Mouse (Mus musculus) c-Kit-positive CD71-positive TER-119-positive erythroid progenitor cells, embryonic 14.5 days (primary cell): ENCODE data around the gene Gpat3.
A peak's percentile ranks its signal among the peaks of the same experiment; 100 is the strongest.

Experiments
- DNase-seq: peaks from one replicate; pipeline ENCODE4 v3.0.0-alpha.2; 2013; ENCODE audit warnings: low spot score

Gene Gpat3

GRCm38 (mm10) chr5:100845485-100845847, at the start of gene Gpat3:
TSS of gene Gpat3 (plus strand) at chr5:100845713.
- DNase-seq = no peak

- DNase-seq = peak; percentile 95
These were observed 47.2 kb upstream of the Gpat3 start, which contains the start of the genes Helq and Mrps18c for GRCm38 (mm10) chr5:100798165-100798860. TSS of gene Helq (minus strand) at chr5:100798598. TSS of gene Mrps18c (plus strand) at chr5:100798627.

GRCm38 (mm10) chr5:100818341-100818740, 27.2 kb upstream of the Gpat3 start:
- DNase-seq = no peak

DNA sequence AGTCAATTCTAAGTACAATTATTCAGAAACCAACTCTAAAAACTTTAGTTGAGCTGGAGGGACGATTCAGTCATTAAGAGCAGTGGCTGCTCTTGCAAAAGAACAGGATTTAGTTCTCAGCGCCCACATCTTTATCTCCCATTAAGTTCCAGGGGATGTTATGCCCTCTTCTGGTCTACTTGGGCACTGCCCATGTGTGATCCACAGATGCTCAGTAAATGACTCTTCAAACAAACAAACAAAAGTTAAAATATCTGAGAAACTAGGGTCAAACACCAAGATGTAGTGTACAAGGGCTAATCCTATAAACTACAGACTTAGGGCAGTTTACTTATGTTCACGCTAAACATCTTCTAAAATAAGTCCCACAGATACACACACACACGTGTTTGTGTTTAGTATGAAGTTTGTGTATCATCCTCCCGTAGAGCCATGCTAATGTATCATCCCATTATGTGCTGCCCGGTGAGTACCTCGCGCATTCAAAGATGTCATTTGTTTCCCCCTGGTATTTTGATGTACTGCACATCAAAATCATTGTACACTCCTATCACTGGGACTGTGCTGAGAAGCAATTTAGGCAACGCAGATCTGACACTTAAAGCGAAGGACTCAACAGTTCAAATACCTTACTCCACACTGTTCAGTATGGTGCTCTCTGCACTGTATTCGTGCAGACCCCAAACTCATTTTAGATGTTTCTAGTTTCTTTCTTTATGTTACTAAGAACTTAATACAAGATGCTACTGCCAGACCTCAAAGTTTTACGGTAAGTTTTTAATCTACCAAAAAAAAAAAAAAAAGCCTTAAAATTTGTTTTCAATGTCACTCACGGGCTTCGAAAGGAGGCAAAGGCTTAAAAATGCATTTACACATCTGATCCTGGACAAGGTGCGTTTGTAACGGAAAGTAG, 25.7 kb upstream of the Gpat3 start:
- peak; percentile 44 for DNase-seq

- DNase-seq = peak; percentile 84
These were observed 24.9 kb upstream of the Gpat3 start, which contains the start of gene Abraxas1 for GRCm38 (mm10) chr5:100820483-100821184. TSS of gene Abraxas1 (minus strand) at chr5:100820965.

DNA sequence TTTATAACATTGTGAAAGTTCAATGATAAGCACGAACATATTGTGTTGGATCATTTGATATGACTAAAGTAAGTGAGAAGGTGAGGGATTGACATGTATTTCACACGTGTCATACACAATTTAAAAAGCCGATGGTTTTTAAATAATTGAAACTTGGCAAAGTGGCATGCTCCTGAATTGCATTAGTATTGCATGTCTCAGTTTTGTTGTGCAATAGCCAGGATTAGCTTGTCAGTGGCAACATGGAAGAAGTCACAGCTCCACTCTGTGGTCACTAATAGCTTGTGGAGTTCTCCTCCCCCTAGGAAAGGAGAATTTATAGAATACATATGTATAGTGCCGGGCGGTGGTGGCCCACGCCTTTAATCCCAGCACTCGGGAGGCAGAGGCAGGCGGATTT, 24.1 kb upstream of the Gpat3 start:
- DNase-seq = no peak

GRCm38 (mm10) chr5:100822826-100823225, 22.7 kb upstream of the Gpat3 start:
- DNase-seq = no peak

- DNase-seq = no peak
These were observed 19.5 kb upstream of the Gpat3 start for GRCm38 (mm10) chr5:100825975-100826374.

DNA sequence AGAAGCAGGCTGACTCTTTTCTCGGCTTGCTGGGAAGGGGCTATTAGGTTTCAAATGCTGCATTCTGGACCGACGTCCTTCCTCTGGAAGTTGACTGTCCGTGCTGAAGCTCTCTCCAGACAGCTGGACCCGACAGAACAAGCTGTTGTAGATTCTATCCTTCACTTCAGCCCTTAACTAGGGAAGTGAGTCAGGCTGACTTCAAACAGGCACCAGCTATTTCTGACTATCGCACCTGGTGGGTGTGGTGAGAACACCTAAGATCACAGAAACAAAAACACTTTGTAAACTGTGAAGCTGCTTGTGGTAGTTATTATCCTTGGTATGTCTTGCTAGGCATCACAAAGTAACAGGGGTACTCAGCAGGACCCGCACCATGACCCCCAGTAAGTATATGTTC, 19.0 kb upstream of the Gpat3 start:
- no peak for DNase-seq

DNA sequence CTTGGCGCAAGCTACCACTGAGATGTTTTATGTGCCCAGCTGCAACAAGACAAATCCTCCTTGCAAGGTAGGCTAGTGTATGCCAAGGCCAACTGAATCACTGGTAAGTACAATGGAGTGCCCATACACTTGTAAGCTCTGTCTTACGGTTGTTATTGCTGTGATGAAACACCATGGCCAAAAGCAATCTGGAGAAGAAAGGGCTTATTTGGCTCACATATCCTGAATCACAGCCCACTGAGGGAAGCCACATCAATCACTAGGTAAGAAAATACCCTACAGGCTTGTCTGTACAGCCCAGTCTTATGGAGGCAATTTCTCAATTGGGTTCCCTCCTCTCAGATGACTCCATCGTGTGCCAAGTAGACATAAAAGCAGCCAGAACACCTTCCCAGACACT, 16.8 kb upstream of the Gpat3 start:
- no peak for DNase-seq

DNA sequence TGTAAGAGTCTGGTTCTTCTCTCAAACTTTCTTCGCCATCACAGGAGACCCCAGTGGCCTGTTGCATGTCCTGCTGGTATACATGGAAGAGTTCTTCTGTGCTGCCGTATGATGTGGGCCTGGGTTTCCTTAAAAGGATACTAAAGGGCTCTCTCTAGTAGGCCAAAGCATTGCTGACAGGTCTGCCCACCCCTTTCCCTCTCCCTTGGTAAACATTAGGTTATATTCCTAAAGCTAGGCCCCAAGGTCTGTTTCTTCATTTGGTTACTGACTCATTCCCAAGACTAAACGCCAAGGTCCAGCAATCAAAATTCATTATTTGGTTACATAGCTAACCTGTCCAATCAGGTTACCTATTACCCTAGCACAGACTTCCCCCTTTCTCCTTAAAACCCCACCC, 12.8 kb upstream of the Gpat3 start:
- no peak for DNase-seq

- no peak for DNase-seq
These were observed 11.7 kb upstream of the Gpat3 start for GRCm38 (mm10) chr5:100833841-100834240.

DNA sequence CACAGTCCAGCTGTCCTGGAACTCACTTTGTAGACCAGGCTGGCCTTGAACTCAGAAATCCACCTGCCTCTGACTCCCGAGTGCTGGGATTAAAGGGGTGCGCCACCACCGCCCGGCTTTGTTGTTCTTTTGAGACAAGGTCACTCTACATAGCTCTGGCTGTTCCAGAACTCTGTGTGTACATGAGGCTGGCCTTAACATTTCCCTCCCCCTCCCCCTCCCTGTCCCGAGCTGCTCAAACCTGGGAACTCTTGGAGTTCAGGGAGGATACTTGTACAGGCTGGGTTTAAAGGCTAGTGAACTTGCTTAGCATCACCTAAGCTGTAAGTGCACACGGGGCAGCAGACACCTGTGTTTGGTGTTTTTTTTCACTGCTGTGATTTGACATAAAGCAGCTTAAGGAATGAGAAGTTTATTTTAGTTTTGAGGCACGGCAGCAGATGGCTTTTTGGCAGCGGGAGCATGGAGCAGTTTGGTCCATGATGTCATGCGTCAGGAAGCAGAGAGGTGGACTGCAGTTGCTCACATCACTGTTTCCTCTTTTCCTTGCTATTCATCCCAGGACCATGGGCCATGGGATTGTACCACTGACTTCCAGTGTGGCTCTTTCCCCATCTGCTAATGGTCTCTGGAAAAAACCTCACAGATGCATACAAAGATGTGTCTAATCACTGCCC, 9.5 kb upstream of the Gpat3 start:
- no peak for DNase-seq

GRCm38 (mm10) chr5:100837907-100838306, 7.6 kb upstream of the Gpat3 start:
- DNase-seq = no peak

GRCm38 (mm10) chr5:100844485-100844884, 1.0 kb upstream of the Gpat3 start:
- no peak for DNase-seq

DNA sequence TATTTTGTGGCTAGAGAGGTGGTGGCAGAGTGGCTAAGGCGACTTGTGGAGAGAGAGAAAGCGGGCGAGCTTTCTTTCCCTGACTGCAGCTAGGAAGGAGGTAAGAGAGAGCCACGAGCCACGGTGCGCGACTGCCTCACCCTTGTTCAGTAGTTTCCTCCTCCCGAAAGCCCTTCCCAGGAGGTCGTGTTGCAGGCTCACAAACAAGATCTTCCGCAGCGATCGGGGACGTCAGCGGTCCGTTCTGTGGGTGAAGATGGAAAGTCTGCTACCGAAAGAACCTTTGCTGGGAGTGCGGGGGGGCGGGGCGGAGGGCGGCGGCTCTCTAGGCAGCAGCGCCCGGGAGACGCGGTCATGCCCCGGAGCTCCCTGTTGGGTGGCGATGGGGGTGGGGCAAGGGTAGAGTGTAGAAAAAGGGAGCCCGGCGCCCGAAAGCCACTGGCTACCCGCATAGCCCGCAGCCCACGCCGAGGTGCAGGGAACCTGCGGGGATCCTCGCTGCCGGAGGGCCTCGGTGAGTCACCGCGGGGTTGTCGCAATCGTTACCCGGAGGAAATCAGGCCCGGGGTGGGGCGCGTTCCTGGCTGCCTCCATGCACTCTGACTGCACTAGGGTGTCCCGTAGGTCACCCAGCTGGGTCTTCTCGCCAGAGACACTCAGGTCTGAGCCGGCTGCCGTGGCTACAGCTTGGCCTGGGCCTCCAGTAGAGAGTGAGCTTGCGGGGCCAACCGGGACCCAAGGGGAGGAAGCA, 510 bp downstream of the Gpat3 start:
- peak; percentile 29 for DNase-seq

DNA sequence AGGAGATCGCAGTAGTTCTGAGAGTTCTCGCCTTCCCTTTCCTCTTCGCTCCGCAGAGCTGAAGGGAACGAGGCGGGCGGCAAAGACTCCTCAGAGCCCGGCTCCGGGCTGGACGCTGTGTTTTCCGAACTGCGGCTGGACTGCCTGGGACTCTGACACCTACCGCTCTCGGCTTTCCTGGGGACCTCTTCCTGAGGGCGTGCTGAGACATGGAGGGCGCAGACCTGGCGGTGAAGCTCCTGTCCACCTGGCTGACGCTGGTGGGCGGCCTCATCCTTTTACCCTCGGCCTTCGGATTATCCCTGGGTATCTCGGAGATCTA, 1.0 kb downstream of the Gpat3 start:
- no peak for DNase-seq

DNA sequence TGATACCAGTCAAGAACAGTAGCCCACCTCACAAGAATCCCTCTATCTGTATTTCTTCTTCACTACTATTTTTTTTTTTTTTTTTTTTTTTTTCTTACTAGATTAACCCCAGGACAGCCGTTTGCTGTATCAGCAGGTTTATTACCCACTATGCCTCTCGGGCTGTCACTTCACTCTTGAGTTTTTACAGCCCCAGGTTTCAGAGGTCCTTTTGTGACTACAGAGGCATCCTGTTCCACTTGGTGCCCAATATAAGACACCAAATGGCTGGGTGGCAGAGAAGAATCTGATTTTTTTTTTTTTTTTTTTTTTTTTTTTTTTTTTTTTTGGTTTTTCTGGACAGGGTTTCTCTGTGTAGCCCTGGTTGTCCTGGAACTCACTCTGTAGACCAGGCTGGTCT, 1.6 kb downstream of the Gpat3 start:
- DNase-seq = no peak

DNA sequence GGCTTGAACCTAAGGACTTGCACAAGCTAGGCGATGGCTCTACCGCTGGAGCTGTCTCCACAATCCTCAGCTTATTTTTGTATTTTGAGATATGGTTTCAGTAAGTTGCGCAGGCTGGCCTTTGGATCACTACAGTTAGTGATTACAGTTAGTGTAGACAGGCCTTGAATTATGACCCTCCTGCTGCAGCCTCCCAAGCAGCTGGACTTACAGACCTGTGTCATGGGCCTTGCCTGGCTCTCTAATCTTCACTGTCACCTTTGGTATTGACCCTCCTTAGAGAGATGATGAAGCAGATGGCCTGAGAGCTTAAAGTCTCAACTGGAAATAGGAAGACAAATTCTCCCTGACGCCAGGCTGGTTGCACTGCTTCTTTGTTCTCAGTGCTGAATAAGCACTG, 8.4 kb downstream of the Gpat3 start:
- DNase-seq = no peak

DNA sequence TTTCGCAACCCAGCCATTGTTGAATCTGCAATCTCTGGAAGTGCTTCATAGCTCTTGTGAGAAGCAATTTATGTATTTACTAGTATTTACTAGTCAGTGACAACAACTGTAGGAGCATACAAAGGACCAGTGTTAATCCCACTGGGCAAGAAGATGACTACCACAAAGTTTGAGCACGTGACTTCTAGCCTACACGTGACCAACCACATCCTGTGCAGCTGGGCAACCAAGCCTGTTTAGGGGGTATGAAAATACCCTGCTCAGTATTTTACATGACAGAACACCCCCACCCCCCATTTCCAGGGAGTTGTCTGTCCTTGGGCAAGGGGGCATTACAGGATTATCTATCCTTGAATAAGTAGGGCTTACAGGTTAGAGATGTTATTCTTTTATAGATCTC, 11.0 kb downstream of the Gpat3 start:
- no peak for DNase-seq

- DNase-seq = no peak
These were observed 15.0 kb downstream of the Gpat3 start for GRCm38 (mm10) chr5:100860417-100861053.
